Mouse (Mus musculus) neural tube, embryonic 14.5 days (tissue): ENCODE data around the gene Rab37. TPM values are rescaled to one million over a fixed set of nuclear protein-coding genes. Genes with fewer than 3 reads are reported as not detected.

Experiments
- ATAC-seq: fragments of 200-750 bp; cut with Nextera tagmentation; 2 replicates; pipeline ENCODE4 v1.8.0; 2017; ENCODE audit warnings: low read depth, mild to moderate bottlenecking, moderate TSS enrichment, moderate library complexity
- H3K27ac ChIP-seq: fragments of 300-500 bp; sonication (generic); 2 replicates; pipeline ENCODE4 v1.5.1; 2014; ENCODE audit warnings: low read depth, mild to moderate bottlenecking, control low read depth, low read length, moderate library complexity, mixed read lengths
- H3K27me3 ChIP-seq: fragments of 300-500 bp; sonication (generic); 2 replicates; pipeline ENCODE4 v1.6.1; 2014; ENCODE audit warnings: low read length; ENCODE audit not compliant: control insufficient read depth, insufficient read depth
- H3K36me3 ChIP-seq: fragments of 300-500 bp; sonication (generic); 2 replicates; pipeline ENCODE4 v1.6.1; 2014; ENCODE audit warnings: low read length, mixed read lengths; ENCODE audit not compliant: control insufficient read depth, insufficient read depth
- H3K4me1 ChIP-seq: fragments of 300-500 bp; sonication (generic); 2 replicates; pipeline ENCODE4 v1.6.1; 2014; ENCODE audit warnings: low read length; ENCODE audit not compliant: control insufficient read depth, insufficient read depth
- H3K4me2 ChIP-seq: fragments of 300-500 bp; sonication (generic); 2 replicates; pipeline ENCODE4 v1.6.1; 2014; ENCODE audit warnings: mild to moderate bottlenecking, low read depth, low read length, control low read depth
- H3K4me3 ChIP-seq: fragments of 300-500 bp; sonication (generic); 2 replicates; pipeline ENCODE4 v1.5.1; 2014; ENCODE audit warnings: low read depth, low read length, control low read depth, mixed read lengths
- H3K9ac ChIP-seq: fragments of 300-500 bp; sonication (generic); replicated peaks from 2 replicates; pipeline ENCODE4 v1.6.1; 2014; ENCODE audit warnings: low read depth, mild to moderate bottlenecking, control low read depth, low read length, mixed read lengths
- H3K9me3 ChIP-seq: fragments of 300-500 bp; sonication (generic); 2 replicates; pipeline ENCODE4 v1.6.1; 2016; ENCODE audit warnings: low read length; ENCODE audit not compliant: control insufficient read depth
- WGBS: fragments of 180-500 bp; shearing (Covaris S2); extraction: QIAGEN DNeasy Blood & Tissue Kit; methylation state at CpG from one replicate; pipeline ENCODE4 v1.1.7; 2014; 5-methylcytosine and 5-hydroxymethylcytosine counted together
- polyA plus RNA-seq: library from polyadenylated mRNA; unstranded; fragments of >200 nt; fragmentation: Nextera tagmentation; extraction: Ambion mirVana; gene quantifications from 2 replicates; pipeline ENCODE4 v1.2.1, GENCODE M21; 2014

The Rab37 gene
- polyA plus RNA-seq, 1 experiment from 2014 or later, result 0.25 TPM

DNA sequence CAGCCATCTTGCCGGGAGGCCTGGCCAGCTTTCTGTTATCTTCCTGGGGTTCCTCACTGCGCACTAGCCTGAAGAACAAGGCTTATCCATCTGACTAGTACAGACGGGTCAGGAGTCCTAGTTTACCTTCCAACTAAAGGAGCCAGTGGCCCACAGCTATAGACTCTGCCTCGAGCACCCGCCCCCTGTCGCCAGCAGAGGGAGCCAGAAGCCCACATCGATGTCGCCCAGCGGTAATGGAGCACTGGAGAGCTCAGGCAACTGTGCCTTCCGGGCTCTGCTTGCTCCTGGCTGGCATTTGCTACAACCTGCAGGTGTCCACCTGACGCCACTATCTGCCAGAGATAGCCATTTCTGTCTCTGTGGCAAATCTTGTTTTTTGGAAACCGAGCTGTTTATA lies 111.1 kb downstream of the Rab37 start:
- H3K36me3 ChIP-seq, result peaks cover 15% of the 10 kb centered on the region; the same call in 1 of the 2 replicates

DNA sequence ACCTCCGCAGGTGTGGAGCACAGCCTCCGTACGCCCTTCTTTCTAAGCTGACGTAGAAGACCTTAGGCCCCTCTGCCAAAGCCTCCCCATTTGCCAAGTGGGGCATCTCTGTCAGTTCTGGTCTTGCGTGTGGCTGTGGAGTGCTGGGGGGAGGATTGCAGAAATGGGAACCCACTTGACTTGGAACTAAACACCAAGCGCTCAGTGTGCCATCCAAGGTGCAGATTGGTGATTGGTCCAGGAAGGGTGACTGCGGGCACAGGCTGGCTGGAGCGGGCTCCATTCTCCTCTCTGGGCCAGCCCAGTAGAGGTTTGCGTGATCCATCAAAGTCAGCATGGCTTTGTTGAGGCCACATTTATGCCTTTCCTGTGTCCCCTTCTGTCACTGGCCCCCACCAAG lies 111.5 kb downstream of the Rab37 start:
- no peak overlapping the region for H3K9ac ChIP-seq
- H3K4me2 ChIP-seq, result no peak overlapping the region
- ATAC-seq, result no peak
- no peaks in the 10 kb centered on the region for H3K27me3 ChIP-seq
- H3K4me3 ChIP-seq, result no peak overlapping the region
- 91% methylated on average over 9 of the region's 9 CpGs for WGBS
- peaks cover 14% of the 10 kb centered on the region; the same call in 1 of the 2 replicates for H3K36me3 ChIP-seq
- no peaks in the 10 kb centered on the region for H3K9me3 ChIP-seq
- no peak overlapping the region for H3K27ac ChIP-seq
- no peaks in the 10 kb centered on the region for H3K4me1 ChIP-seq

More for the DNA sequence above, 111.1 kb downstream of the Rab37 start:
- Histone ChIP-seq H3K4me3 (no peak overlapping the region), H3K27me3 (no peaks in the 10 kb centered on the region), H3K27ac (no peak overlapping the region), H3K9me3 (no peaks in the 10 kb centered on the region), H3K4me1 (no peaks in the 10 kb centered on the region), H3K4me2 (no peak overlapping the region), H3K9ac (no peak overlapping the region)
- WGBS, result 12% methylated on average over 12 of the region's 12 CpGs
- peak; percentile 84 for ATAC-seq

DNA sequence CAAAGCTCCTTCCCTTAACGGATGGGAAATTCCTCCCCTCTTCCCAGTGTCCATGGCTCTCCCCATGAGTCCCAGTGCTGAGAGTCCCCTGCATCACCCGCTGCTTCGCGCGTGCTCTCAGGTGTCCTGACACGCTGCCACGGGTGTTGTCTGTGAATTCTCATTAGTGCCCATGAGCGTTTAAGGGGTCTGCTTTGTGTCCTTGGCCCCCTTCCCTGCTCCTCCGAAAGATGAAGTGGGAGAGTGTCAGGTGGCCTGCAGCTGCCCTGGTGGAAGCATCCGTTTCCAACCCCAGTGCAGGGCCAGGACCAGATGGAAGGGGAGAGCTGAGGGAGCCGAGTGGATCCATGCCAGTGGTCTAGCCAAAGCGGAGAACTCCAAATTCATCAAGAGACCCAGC lies 116.9 kb downstream of the Rab37 start:
- Histone ChIP-seq H3K4me3 (no peak overlapping the region), H3K27me3 (no peaks in the 10 kb centered on the region), H3K4me1 (no peaks in the 10 kb centered on the region), H3K36me3 (peaks cover 7% of the 10 kb centered on the region; the same call in 1 of the 2 replicates), H3K9ac (no peak overlapping the region), H3K9me3 (no peaks in the 10 kb centered on the region), H3K4me2 (no peak overlapping the region), H3K27ac (no peak overlapping the region)
- WGBS, result 61% methylated on average over 12 of the region's 12 CpGs
- no peak for ATAC-seq

DNA sequence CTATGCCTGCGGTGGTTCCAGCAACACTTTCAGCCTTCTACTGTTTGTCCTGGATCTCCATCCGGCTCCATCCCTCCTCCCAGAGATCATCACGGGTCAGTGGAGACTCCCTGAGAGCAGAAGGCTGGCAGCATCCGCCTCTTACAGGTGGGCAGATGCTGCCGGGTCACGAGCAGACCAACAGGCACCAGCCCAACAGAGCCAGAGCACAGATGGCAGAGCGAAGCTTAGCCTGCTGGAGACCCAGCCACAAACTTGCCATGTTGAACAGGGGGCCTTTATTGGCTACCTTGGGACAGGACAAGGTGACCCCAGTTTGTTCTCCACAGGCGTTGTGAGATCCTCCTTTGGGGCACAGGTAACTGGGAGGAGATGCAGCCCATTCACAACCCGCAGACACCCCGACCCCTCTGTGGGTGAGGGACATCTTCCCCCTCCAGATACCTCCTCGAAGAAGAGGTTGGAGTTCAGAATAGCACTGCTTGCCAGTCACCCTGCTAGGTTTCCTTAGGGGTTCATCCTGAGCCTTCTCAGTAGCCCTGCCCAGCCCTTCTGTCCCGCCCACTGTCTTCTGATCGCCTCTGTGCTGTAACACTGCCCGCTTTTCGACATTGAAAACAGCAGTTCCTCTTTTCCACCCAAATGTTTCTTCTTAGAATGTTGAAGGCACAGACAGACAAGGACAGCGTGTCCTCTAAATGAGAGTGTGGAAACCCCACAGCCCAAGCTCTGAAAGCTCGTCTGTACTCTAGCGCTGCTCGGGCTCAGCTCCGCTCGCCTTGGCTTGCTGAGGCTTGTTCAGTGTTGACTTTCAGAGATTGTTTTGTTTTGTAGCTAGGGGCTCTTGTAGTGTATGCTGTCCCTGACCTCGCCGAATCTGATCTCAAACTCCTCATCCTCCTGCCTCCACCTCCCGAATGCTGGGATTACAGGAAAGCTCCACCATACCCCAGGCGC lies 117.8 kb downstream of the Rab37 start:
- Histone ChIP-seq H3K9ac (no peak overlapping the region), H3K4me2 (no peak overlapping the region), H3K27me3 (no peaks in the 10 kb centered on the region), H3K27ac (no peak overlapping the region), H3K9me3 (no peaks in the 10 kb centered on the region), H3K36me3 (peaks cover 7% of the 10 kb centered on the region; the same call in 1 of the 2 replicates), H3K4me1 (no peaks in the 10 kb centered on the region), H3K4me3 (no peak overlapping the region)
- 83% methylated on average over 25 of the region's 25 CpGs for WGBS
- no peak for ATAC-seq

DNA sequence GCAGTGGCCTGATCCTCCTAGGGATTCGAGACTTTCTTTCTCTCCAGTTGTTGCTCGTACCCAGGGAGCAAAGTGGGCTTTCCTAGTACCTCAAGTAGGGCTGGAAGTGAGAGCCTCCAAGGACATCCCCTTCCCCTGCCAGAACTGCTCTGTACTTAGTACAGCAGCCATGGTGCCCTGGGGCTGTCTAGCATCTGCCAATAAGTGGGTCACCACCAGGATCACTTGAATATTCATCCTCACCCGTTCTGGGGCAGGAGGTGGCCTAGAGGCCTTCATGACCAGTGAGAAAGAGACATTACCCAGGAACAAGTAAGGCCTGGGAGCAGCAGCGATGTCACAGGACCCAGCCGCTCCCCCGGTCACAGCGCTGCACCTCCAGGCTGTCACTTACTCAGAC lies 118.7 kb downstream of the Rab37 start:
- H3K36me3 ChIP-seq, result peaks cover 7% of the 10 kb centered on the region; the same call in 1 of the 2 replicates

More for the DNA sequence above, 118.7 kb downstream of the Rab37 start:
- no peaks in the 10 kb centered on the region for H3K4me1 ChIP-seq
- H3K27me3 ChIP-seq, result no peaks in the 10 kb centered on the region
- WGBS, result 76% methylated on average over 7 of the region's 7 CpGs
- H3K9me3 ChIP-seq, result no peaks in the 10 kb centered on the region
- no peak overlapping the region for H3K27ac ChIP-seq
- H3K9ac ChIP-seq, result no peak overlapping the region
- no peak overlapping the region for H3K4me2 ChIP-seq
- H3K4me3 ChIP-seq, result no peak overlapping the region
- ATAC-seq, result no peak

Other genes with a start within 250 kb of the Rab37 start
- 3.7 and 9.0 TPM in 2 replicates for gene Gprc5c, start 240.3 kb upstream of the Rab37 start, polyA plus RNA-seq
- 0.79 and 1.5 TPM in 2 replicates for gene Cd300a, start 201.4 kb upstream of the Rab37 start, polyA plus RNA-seq
- not detected in 2 replicates for gene Cd300lb, start 157.0 kb upstream of the Rab37 start, polyA plus RNA-seq
- gene Cd300c, start 122.3 kb upstream of the Rab37 start, polyA plus RNA-seq, result not detected in 2 replicates
- gene Cd300ld, start 101.5 kb upstream of the Rab37 start, polyA plus RNA-seq, result not detected in 2 replicates
- 1.0 and 1.4 TPM in 2 replicates for gene Cd300c2, start 89.6 kb upstream of the Rab37 start, polyA plus RNA-seq
- gene Cd300ld2, start 75.2 kb upstream of the Rab37 start, polyA plus RNA-seq, result not detected in 2 replicates
- not detected in 2 replicates for gene Cd300ld4, start 64.4 kb upstream of the Rab37 start, polyA plus RNA-seq
- gene Cd300ld5, start 53.7 kb upstream of the Rab37 start, polyA plus RNA-seq, result not detected in 2 replicates
- gene Cd300ld3, start 43.0 kb upstream of the Rab37 start, polyA plus RNA-seq, result not detected in 2 replicates
- gene Cd300e, start 29.3 kb upstream of the Rab37 start, polyA plus RNA-seq, result not detected in 2 replicates
- gene Cd300lf, start 42.6 kb downstream of the Rab37 start, polyA plus RNA-seq, result 0.11 TPM in 1 of 2 replicates, not detected in the other
- 42.3 and 59.1 TPM in 2 replicates for gene Slc9a3r1, start 71.9 kb downstream of the Rab37 start, polyA plus RNA-seq
- 8.9 and 10.8 TPM in 2 replicates for gene Tmem104, start 96.1 kb downstream of the Rab37 start, polyA plus RNA-seq
- gene Nat9, start 96.4 kb downstream of the Rab37 start, polyA plus RNA-seq, result 19.1 and 19.9 TPM in 2 replicates
- gene Grin2c, start 175.8 kb downstream of the Rab37 start, polyA plus RNA-seq, result 0.24 and 0.45 TPM in 2 replicates
- gene Fdxr, start 185.6 kb downstream of the Rab37 start, polyA plus RNA-seq, result 12.5 and 14.6 TPM in 2 replicates
- gene Fads6, start 206.2 kb downstream of the Rab37 start, polyA plus RNA-seq, result 1.4 and 1.9 TPM in 2 replicates
- gene Otop2, start 215.7 kb downstream of the Rab37 start, polyA plus RNA-seq, result 0.12 TPM in 1 of 2 replicates, not detected in the other
- 0.13 and 0.16 TPM in 2 replicates for gene Ush1g, start 230.6 kb downstream of the Rab37 start, polyA plus RNA-seq
- gene Otop3, start 243.3 kb downstream of the Rab37 start, polyA plus RNA-seq, result 1.8 and 2.6 TPM in 2 replicates